Mouse (Mus musculus) layer of hippocampus, postnatal 14 days (tissue): ENCODE data around the gene Gpr141. TPM values are rescaled to one million over a fixed set of nuclear protein-coding genes. Genes with fewer than 3 reads are reported as not detected.
A peak's percentile ranks its signal among the peaks of the same experiment; 100 is the strongest.
"Not testable (repeated sequence)": the region's sequence is repeated elsewhere in the genome, so short reads cannot be mapped to it uniquely, and the experiment has no call there.

Experiments used
- DNase-seq, 2 experiments: peaks; one replicate each; pipeline ENCODE4 v3.0.0; 2021 to 2022; ENCODE audit warnings: low spot score in 2 of 2, mixed read lengths in 1 of 2
- long read RNA-seq, 2 experiments: library from polyadenylated mRNA; stranded (forward); transcript quantifications; one replicate each; pipeline ENCODE4 v2.0.0; 2021
- total RNA-seq, 2 experiments: library from RNA; stranded (reverse); gene quantifications; 2 replicates each; pipeline ENCODE4 v1.2.3; 2021

Gpr141 gene
- not detected for total RNA-seq
- long read RNA-seq, experiment 1 = 0 reads
- long read RNA-seq, experiment 2 = 0 reads

DNA sequence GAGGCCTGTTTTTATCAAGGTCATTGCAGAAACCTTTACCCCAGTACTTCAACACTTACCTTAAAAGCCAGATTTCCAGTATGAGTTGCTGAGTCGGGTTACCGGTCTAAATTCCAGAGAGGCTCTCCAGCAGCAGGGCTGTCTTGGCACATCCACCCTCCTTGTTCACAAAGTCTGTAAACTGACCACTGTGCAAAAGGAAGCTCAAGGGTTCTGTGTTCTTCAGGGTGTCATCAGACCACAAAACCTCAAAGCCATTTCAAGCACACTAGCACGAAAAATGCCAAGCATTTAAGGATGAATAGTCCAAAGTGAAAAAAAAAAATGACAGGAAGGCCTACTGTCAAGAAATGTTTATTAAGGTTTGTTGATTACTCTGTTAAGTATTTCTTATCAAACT lies at the start of gene Gpr141:
Gpr141 (minus strand) TSS at position 187 of the 400 bp plus-strand sequence.
- no peak for DNase-seq

DNA sequence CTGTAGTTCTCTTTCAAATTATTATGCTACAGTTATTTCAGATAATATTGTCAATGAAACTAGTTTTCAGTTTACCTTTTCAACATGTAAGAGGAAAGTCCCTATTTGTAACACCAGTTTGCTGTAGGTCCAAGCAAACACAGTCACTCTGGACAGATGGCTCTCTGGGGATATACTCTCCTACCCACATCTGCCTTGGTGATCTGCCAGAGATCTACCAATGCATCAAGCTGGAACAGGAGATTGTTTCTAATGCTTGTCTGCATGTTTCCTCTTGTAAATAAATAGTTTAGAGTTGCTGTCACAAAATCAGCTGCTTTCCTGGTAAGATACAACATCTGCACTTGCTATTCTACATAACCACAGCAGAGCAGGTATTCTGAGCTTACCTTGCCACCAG lies 40.2 kb upstream of the Gpr141 start:
- DNase-seq = no peak

DNA sequence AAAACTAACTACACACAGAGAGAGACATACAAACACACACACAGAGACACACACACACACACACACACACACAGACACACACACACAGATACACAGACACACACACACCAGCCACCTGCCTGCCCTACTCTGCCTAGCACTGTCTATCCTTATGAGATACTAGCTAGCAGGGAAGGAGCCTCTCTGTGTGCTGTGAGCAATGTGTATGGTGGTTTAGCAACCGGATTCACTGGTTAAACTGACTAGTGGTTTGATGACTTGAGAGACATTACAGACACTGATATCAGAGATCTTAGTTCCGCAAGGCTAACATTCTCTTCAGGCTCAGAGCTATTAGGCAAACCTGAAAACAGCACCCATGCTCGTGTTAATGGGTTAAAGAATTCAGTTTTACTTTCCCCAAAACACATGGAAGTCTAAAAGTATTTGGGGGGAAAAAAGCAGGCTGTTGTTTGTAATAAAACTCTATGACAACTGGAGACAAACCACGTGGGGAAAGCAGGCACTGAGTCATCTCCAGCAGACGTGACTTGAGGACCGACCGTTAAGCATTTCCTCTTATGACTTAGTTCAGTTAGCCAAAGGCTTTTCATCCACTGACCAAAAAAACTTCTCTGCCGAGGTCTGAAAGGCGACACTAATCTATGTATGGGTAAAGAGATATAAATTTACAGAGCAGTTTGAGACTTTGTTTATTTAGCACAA lies 30.7 kb upstream of the Gpr141 start:
- DNase-seq = no peak

DNA sequence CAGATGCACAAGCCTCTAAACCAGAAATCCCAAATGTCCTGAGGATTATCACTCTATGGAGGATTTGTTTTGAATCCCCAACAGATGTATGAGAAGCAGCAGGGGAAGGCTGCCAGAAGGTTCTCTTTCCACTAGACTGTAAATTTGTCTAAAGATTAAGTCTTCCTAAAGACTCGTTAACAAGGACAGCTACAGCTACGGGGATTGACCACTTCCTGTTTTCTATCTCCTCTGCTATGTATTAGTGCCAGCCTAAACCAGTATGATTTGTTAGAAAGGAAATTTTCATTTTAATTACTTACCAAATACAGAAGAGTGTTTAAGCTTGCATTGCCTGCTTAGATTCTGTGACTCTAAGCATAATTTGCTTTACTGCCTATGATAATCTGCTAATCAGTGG lies 30.0 kb upstream of the Gpr141 start:
- no peak for DNase-seq

DNA sequence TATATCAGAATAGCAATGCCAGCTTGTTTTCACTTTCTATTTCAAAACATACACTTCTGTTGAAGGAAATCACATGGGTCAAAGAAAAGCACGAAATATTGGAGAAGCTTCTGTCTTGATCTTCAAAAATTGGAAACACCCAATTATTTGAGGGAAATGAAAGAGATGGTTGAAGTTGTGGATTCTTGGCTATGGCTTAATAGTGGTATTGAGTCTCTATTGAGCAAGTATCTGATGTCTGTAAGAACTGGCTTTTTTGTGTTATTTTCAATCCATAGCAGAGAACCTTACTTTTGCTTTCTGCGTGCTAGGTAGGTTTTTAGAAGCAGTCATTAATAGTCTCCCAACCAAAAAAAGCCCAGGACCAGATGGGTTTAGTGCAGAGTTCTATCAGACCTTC lies 19.4 kb upstream of the Gpr141 start:
- no peak for DNase-seq

DNA sequence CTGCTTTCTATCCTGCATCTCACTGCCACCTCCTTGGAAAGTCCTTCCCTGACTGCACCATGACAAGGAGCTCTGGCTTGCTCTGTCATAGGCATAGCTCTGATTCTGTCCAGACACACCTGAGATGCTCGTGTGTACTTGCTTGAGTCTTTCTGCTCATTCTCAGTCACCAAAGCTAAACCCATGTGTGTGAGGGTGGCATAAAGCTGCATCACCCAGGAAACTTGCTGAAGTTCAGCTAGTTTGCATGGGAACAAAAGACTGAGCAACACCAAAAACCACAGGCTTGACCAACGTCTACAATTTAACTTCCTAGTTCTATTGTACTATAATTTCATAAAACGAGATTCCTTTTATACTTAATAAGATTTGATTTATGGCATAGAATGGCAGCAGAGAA lies 18.6 kb upstream of the Gpr141 start:
- no peak for DNase-seq

DNA sequence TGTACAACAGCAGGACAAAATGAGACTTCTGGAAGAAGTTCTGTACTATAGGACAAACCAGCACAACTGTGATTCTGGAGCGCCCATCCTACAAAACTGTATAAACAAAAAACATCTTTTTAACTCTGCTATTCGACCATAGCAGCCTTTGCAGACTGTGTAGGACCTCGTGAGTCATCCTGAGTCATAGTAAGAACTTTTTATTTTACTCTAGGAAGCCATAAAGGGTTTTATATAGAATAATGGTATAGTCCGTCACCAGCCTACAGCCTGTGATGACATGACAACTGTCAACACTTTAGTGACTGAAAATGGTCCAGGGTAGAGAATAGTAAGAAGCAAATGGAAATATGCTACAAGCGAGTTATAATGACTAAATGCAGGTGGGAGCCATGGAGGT lies 17.6 kb upstream of the Gpr141 start:
- no peak for DNase-seq

DNA sequence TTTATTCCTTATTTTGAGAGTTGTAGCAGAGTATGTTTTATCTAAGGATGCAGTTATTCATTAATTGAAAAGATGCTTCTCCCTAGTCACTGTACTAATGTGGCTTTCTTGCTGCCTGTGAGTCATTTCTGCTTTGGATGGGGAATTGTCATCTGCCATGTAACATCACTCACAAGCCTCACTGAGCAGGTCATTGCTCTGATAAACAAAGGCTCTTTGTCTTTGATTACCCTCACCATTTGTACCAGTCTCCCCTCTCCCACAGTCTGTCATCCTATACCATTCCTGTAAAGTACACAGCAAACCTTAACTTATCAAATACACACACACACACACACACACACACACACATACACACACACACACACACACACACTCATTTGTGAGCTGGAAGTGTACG lies 16.1 kb upstream of the Gpr141 start:
- no peak for DNase-seq

DNA sequence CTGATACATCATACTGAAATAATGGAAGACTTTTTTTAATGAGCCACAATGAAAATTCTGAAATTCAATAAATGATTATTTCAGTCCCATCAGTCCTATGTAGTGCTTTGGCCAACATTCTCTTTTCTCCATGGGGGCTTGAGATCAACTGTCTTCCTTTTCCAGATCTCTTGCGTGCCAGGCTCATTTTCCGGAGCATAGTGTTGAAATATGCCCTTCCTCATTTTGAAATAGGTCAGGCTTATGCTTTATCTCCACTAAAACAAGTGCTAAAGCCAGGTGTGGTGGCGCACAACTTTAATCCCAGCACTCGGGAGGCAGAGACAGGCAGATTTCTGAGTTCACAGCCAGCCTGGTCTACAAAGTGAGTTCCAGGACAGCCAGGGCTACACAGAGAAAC lies 6.5 kb upstream of the Gpr141 start:
- no peak for DNase-seq

DNA sequence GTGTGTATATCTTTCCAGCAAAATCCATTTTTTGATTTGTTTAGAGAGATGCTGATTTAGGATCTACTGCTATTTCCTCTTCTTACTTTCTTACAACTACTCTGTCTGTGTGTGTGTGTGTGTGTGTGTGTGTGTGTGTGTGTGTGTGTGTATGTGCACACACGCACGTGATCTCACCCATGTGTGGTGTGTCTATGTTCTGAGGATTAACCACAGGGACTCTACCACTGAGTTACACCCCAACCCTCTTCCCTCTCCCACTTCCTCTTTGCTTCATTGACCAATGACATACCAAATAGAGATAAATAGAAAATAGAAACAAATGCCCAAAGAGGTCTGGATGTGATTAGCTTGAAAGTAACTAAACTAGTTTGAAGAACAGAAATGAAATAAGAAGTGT lies 4.0 kb upstream of the Gpr141 start:
- DNase-seq = no peak

DNA sequence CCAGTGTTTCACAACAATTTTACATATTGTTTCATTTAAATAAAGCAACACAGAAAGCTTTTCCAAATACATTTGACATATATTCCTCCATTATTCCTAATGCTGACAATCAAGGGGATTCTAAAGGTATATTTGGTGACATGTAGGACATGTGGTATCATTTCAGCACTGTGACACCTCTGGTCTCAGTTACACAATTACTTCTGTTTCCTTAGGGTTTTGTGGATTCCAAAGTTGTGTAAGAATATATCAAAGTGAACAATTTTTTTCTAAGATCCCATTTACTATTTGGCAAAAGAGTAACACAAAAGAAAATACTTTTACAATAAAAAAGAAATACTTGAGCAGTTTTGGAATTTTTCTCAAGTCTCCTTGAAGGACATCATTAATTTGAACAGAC lies 2.4 kb downstream of the Gpr141 start:
- no peak for DNase-seq

DNA sequence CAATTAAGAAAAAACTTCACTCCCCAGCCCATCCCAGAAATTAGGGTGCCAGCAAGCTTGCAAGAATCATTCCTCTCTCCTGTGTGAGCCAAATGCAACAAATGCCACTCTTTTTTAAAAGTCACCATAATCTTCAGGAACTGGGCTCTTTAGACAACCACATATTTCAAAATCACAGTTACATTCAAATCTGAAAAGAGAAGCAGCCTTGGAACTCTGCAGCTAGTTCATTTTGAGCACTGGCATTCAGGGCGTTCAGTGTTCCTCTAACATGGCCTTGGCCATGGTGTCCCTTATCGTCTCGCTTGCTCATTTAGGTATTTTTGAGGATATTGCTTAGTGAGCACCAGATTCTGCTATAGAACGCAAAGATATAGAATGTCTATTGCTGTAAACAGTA lies 4.1 kb downstream of the Gpr141 start:
- DNase-seq = no peak

DNA sequence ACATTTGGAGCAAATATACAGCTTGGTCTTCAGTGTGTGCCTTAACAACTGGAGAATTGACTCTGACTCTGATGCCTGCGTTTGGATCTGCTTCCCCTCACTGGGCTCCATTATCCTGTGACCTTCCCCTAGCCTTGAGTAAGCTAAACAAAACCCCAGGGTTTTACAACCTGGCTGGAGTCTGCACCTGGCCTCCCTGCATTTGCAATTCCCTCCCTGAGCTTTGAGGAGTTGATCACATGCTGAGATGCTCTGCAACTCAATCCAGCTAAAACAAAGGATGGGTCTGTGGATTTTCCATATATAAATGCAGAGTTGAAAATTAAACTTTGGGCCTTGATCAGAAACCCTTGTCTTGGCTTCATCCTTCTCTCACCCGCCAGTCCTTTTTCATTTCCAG lies 4.8 kb downstream of the Gpr141 start:
- no peak for DNase-seq

DNA sequence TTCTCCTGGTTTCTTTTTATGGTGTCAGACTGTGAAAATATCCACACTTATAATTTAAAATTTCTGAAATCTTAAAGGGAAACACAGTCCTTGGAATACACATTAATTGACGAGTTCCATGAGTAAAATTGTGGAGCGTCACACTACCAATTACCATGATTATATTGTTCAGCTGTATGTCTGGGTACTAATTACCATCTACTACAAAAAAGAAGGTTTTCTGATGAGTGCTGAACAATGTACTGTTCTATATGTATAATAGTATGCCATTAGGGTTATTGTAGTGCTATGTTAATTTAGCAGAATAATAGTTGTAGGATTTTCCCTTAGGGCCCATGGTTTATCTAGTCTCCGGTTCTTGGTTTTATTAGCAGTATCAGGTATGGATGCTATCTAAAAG lies 29.1 kb downstream of the Gpr141 start:
- no peak for DNase-seq

DNA sequence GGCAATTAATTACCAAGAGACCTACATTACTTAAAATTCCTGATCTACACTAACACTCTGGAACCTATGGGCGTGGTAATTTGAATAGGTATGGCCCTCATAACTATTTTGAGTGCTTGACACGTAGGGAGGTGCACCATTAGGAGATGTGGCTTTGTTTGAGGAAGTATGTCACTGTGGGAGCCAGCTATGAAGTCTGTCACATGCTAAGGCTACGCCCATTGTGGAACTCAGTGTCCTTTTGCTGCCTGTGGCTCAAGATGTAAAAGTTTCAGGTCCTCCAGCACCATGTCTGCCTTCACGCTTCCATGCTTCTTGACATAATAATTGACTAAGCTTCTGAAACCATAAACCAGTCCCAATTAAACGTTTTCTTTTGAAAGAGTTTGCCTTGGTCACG lies 29.6 kb downstream of the Gpr141 start:
- no peak for DNase-seq

DNA sequence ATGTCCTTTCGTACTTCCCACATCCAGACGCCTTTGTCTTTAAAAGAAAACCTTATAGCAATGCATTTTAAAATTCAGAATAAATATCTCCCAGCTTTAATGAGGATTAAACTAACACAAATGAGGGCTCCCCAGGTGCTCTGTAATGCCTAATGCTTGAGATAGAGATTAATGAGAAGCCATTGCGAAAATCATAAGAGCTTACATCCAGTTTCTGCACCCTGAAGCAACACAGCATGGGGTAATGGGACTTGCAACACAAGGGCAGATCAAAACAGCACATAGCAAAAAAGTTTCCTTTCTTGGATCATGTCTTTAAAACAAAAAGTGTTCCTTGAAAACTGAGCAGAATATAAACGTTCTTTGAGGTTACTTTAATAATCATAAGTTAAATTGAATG lies 30.3 kb downstream of the Gpr141 start:
- no peak for DNase-seq

DNA sequence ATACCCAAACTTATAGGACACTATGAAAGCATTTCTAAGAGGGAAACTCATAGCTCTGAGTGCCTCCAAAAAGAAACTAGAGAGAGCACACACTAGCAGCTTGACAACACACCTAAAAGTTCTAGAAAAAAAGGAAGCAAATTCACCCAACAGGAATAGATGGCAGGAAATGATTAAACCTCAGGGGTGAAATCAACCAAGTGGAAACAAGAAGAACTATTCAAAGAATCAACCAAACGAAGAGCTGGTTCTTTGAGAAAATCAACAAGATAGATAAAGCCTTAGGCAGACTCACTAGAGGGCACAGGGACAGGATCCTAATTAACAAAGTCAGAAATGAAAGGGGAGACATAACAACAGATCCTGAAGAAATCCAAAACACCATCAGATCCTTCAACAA lies 36.1 kb downstream of the Gpr141 start:
- not testable (repeated sequence) for DNase-seq

DNA sequence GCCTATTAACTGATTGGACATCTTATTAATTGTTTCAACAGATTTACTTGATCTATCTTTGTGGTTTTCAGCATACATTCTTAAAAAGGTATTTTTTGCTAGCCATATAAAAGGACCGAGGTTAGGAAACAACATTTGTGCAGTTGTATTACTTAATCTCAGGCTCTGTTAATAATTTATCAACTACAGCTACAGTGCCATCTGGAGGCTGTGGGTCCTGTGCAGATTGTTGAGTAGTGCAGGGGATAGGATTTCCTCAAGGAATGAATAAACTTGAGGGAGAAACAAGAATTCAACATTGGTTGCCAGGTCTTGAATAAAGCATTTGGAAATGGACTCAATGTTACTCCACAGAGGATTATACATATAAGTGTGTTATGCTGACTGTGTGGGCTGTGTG lies 53.9 kb downstream of the Gpr141 start:
- no peak for DNase-seq

DNA sequence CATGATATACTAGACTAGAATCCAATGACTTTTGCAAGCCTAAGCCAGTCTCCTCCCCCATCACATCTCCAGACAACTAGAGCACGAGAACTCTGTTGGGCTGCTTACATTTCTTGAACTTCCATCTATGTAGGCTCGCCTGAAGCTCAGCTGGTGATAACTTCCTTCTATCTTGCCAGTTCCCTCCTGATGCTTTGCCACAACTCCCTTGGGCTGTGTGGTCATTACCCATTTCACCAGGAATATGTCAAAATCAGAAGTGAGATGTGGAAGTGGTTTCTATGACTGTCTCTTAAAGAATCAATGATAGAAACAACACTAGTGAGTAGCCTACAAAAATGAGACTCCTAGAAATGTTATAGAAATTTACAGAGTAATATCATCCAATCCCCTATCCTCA lies 56.9 kb downstream of the Gpr141 start:
- DNase-seq = no peak

DNA sequence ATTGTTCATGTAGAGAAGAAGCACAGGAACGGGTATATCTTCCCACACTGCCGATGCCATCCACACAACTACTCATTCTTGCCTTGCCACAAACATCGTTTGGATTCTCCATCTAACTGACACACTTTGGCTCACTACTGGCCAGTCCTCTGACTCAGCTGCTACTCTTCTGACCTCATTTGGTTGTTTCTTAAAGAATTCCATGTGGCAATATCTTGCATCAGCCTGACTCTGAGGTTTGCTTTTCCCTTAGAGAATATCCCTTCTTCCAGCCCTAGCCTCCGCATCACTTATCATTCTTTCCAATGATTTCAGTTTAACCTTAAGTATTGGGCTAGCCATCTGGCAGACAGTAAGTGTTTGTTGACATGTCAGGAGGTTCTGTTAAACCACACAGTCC lies 59.8 kb downstream of the Gpr141 start:
- DNase-seq = no peak

DNA sequence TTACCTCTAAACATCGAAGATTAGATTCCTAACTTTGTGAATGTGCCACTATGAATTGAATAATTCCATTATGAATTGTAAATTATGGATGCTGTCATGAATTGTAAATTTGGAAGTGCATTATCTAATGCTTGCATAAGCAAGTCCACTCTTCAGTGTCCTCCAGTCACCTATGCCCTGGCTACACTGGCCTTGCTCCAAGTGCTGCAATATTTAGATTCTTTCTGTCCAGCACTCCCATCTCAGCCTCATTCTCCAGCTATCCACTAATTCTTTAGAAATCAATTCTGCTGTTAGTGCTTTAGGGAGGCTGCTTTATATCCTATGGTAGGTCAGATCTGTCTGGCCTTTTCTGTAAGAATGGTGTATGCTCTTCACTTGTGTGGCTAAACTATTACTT lies 60.8 kb downstream of the Gpr141 start:
- no peak for DNase-seq

DNA sequence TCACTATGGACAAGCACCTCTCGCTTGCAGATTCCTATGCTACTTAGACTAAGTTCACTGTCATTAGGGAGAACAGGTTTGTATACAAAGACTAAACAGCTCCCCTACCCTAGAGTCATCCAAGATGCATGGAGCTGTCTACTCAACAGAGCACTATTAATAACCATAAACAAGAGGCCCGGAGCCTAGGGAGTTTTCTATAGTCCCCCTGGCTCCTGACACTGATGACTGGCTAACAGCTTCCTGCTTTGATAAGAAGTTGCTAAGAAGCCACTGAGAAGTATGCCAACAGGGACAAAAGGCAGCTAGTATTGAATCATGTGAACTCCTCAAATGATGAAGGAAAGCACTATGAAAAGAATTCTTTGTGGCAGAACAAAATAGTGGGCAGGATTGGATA lies 78.3 kb downstream of the Gpr141 start:
- DNase-seq = no peak

DNA sequence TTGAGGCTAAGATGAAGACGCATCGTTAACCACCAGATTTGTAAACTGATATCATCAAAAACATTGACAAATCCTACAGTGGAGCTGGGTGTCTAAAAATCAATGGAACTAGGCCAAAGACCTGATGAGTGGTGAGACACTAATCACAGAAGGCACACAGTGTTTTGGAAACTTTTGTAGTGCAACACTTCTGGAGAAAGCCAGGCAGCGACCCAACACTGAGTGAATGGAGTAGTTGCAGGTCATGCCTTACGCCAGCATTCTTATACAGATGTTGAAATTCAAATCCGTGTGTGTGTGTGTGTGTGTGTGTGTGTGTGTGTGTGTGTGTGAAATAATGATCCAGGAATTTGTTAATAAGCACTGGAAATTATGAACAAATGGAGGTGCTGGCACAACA lies 79.5 kb downstream of the Gpr141 start:
- DNase-seq = peak in 1 of 2 experiments; percentile 6

DNA sequence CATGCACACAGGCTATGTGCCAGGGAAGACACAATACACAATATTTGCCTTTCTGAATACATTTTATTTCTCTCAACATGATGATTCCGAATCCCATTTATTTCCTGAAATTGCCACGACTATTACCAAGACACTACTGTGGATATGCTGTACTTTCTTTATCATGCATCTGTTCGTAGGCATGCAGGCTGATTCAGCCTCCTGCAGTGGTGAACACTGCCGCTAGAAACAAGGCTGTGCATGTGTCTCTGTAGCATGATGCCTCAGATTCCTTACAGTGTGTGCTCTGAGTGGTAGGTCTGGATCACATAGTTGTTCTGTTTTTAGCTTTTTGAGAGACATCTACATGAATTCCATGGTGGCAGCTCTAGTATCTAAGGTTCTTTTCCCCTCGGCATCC lies 89.5 kb downstream of the Gpr141 start:
- no peak for DNase-seq
